Mouse (Mus musculus) embryonic facial prominence, embryonic 11.5 days (tissue): ENCODE data around the gene Galnt16. TPM values are rescaled to one million over a fixed set of nuclear protein-coding genes. Genes with fewer than 3 reads are reported as not detected.

Experiments
- ATAC-seq: fragments of 200-750 bp; cut with Nextera tagmentation; replicated peaks from 2 replicates; pipeline ENCODE4 v1.8.0; 2017; ENCODE audit warnings: low read depth; ENCODE audit not compliant: insufficient number of reproducible peaks, low FRiP score, low TSS enrichment
- DNase-seq: peaks from one replicate; pipeline ENCODE4 v3.0.0-alpha.2; 2015; ENCODE audit warnings: low spot score
- H3K27ac ChIP-seq: fragments of 300-500 bp; sonication (generic); replicated peaks from 2 replicates; pipeline ENCODE4 v1.5.1; 2014; ENCODE audit warnings: mild to moderate bottlenecking, low read depth, low read length, control low read depth
- H3K27me3 ChIP-seq: fragments of 300-500 bp; sonication (generic); 2 replicates; pipeline ENCODE4 v1.6.1; 2014; ENCODE audit warnings: mild to moderate bottlenecking, low read length, moderate library complexity, mixed read lengths; ENCODE audit not compliant: control insufficient read depth, insufficient read depth
- H3K36me3 ChIP-seq: fragments of 300-500 bp; sonication (generic); replicated peaks from 2 replicates; pipeline ENCODE4 v1.6.1; 2014; ENCODE audit warnings: low read depth, mild to moderate bottlenecking, low read length, moderate library complexity, mixed read lengths; ENCODE audit not compliant: control insufficient read depth, insufficient read depth
- H3K4me1 ChIP-seq: fragments of 300-500 bp; sonication (generic); 2 replicates; pipeline ENCODE4 v1.6.1; 2014; ENCODE audit warnings: low read length, mixed read lengths; ENCODE audit not compliant: control insufficient read depth, insufficient read depth
- H3K4me2 ChIP-seq: fragments of 300-500 bp; sonication (generic); 2 replicates; pipeline ENCODE4 v1.6.1; 2014; ENCODE audit warnings: low read depth, mild to moderate bottlenecking, control low read depth, low read length, moderate library complexity
- H3K4me3 ChIP-seq: fragments of 300-500 bp; sonication (generic); 2 replicates; pipeline ENCODE4 v1.5.1; 2014; ENCODE audit warnings: low read depth, low read length, control low read depth
- H3K9ac ChIP-seq: fragments of 300-500 bp; sonication (generic); replicated peaks from 2 replicates; pipeline ENCODE4 v1.6.1; 2014; ENCODE audit warnings: mild to moderate bottlenecking, control low read depth, low read length
- H3K9me3 ChIP-seq: fragments of 300-500 bp; sonication (generic); replicated peaks from 2 replicates; pipeline ENCODE4 v1.6.1; 2016; ENCODE audit warnings: mild to moderate bottlenecking, low read length, inconsistent platforms, mixed read lengths; ENCODE audit not compliant: control insufficient read depth
- WGBS: fragments of 180-500 bp; shearing (Covaris S2); extraction: QIAGEN DNeasy Blood & Tissue Kit; methylation state at CpG from one replicate; pipeline ENCODE4 v1.1.7; 2014; 5-methylcytosine and 5-hydroxymethylcytosine counted together
- polyA plus RNA-seq: library from polyadenylated mRNA; unstranded; fragments of >200 nt; fragmentation: Nextera tagmentation; extraction: Ambion mirVana; gene quantifications from 2 replicates; pipeline ENCODE4 v1.2.1, GENCODE M21; 2014

Gene Galnt16
- polyA plus RNA-seq, 1 experiment from 2014 or later = 6.9 TPM

GRCm38 (mm10) chr12:80533876-80534275 is 15.8 kb downstream of the Galnt16 start:
- Histone ChIP-seq H3K9ac (no peak overlapping the region), H3K4me1 (no peaks in the 10 kb centered on the region), H3K9me3 (no peaks in the 10 kb centered on the region), H3K4me2 (no peak overlapping the region), H3K36me3 (no peaks in the 10 kb centered on the region), H3K27me3 (no peaks in the 10 kb centered on the region), H3K4me3 (no peak overlapping the region), H3K27ac (no peak overlapping the region)
- ATAC-seq (no peak), DNase-seq (no peak)
- 53% methylated on average over 2 of the region's 2 CpGs for WGBS

- Histone ChIP-seq H3K9ac (no peak overlapping the region), H3K36me3 (no peaks in the 10 kb centered on the region), H3K9me3 (no peaks in the 10 kb centered on the region), H3K4me2 (no peak overlapping the region), H3K27me3 (no peaks in the 10 kb centered on the region), H3K27ac (no peak overlapping the region), H3K4me1 (no peaks in the 10 kb centered on the region), H3K4me3 (no peak overlapping the region)
- ATAC-seq (no peak), DNase-seq (no peak)
- WGBS = 86% methylated on average over 2 of the region's 2 CpGs
Measured at GRCm38 (mm10) chr12:80537313-80537712, 19.2 kb downstream of the Galnt16 start.

- no peaks in the 10 kb centered on the region for H3K36me3 ChIP-seq
- H3K27ac ChIP-seq = no peak overlapping the region
- no peak overlapping the region for H3K4me2 ChIP-seq
- no peaks in the 10 kb centered on the region for H3K9me3 ChIP-seq
- H3K9ac ChIP-seq = no peak overlapping the region
- no peaks in the 10 kb centered on the region for H3K4me1 ChIP-seq
- no peak for ATAC-seq
- no peak for DNase-seq
- no peak overlapping the region for H3K4me3 ChIP-seq
- no peaks in the 10 kb centered on the region for H3K27me3 ChIP-seq
- WGBS = 73% methylated on average over 6 of the region's 6 CpGs
Measured at GRCm38 (mm10) chr12:80538311-80538710, 20.2 kb downstream of the Galnt16 start.

GRCm38 (mm10) chr12:80545310-80545709 is 27.2 kb downstream of the Galnt16 start:
- Histone ChIP-seq H3K4me1 (no peaks in the 10 kb centered on the region), H3K9me3 (no peaks in the 10 kb centered on the region), H3K27ac (no peak overlapping the region), H3K4me2 (no peak overlapping the region), H3K4me3 (no peak overlapping the region), H3K27me3 (no peaks in the 10 kb centered on the region), H3K9ac (no peak overlapping the region), H3K36me3 (no peaks in the 10 kb centered on the region)
- ATAC-seq (no peak), DNase-seq (no peak)
- 18% methylated on average over 4 of the region's 4 CpGs for WGBS

GRCm38 (mm10) chr12:80549646-80550045 is 31.6 kb downstream of the Galnt16 start:
- H3K27me3 ChIP-seq = no peaks in the 10 kb centered on the region
- H3K9ac ChIP-seq = no peak overlapping the region
- no peaks in the 10 kb centered on the region for H3K4me1 ChIP-seq
- no peaks in the 10 kb centered on the region for H3K36me3 ChIP-seq
- no peak for ATAC-seq
- H3K9me3 ChIP-seq = no peaks in the 10 kb centered on the region
- DNase-seq = no peak
- 69% methylated on average over 11 of the region's 11 CpGs for WGBS
- H3K27ac ChIP-seq = no peak overlapping the region
- H3K4me3 ChIP-seq = no peak overlapping the region
- H3K4me2 ChIP-seq = no peak overlapping the region

GRCm38 (mm10) chr12:80553157-80553556 is 35.1 kb downstream of the Galnt16 start:
- WGBS = 21% methylated on average over 2 of the region's 3 CpGs
- Histone ChIP-seq H3K4me1 (no peaks in the 10 kb centered on the region), H3K27me3 (no peaks in the 10 kb centered on the region), H3K9me3 (no peaks in the 10 kb centered on the region), H3K4me2 (no peak overlapping the region), H3K9ac (no peak overlapping the region), H3K36me3 (no peaks in the 10 kb centered on the region), H3K27ac (no peak overlapping the region), H3K4me3 (no peak overlapping the region)
- no peak for DNase-seq
- no peak for ATAC-seq

- H3K4me2 ChIP-seq = no peak overlapping the region
- DNase-seq (no peak), ATAC-seq (no peak)
- WGBS = 94% methylated on average over 6 of the region's 6 CpGs
- H3K36me3 ChIP-seq = no peaks in the 10 kb centered on the region
- no peaks in the 10 kb centered on the region for H3K27me3 ChIP-seq
- H3K9me3 ChIP-seq = no peaks in the 10 kb centered on the region
- H3K27ac ChIP-seq = no peak overlapping the region
- H3K4me3 ChIP-seq = no peak overlapping the region
- H3K4me1 ChIP-seq = no peaks in the 10 kb centered on the region
- no peak overlapping the region for H3K9ac ChIP-seq
Measured at GRCm38 (mm10) chr12:80554312-80554711, 36.2 kb downstream of the Galnt16 start.

- DNase-seq (no peak), ATAC-seq (no peak)
- Histone ChIP-seq H3K9me3 (no peaks in the 10 kb centered on the region), H3K4me1 (no peaks in the 10 kb centered on the region; the same call in none of the 2 replicates), H3K27me3 (no peaks in the 10 kb centered on the region), H3K4me2 (no peak overlapping the region), H3K27ac (no peak overlapping the region), H3K36me3 (no peaks in the 10 kb centered on the region), H3K9ac (no peak overlapping the region), H3K4me3 (no peak overlapping the region)
- WGBS = 28% methylated on average over 2 of the region's 2 CpGs
Measured at GRCm38 (mm10) chr12:80561904-80562303, 43.8 kb downstream of the Galnt16 start.
